Mouse (Mus musculus): ENCODE measurements around the gene Uspl1.
A peak's percentile ranks its signal among the peaks of the same experiment; 100 is the strongest.
"Not testable (repeated sequence)": the region's sequence is repeated elsewhere in the genome, so short reads cannot be mapped to it uniquely, and the experiment has no call there.

Gene Uspl1

GRCm38 (mm10) chr5:149184104-149184843 is at the start of gene Uspl1, which contains the start of gene Hmgb1:
Gene Uspl1 (plus strand): TSS chr5:149184350.
Gene Hmgb1 (minus strand): TSS chr5:149184489.
- peak; percentile 99 for DNase-seq

GRCm38 (mm10) chr5:149134751-149135454 is 49.2 kb upstream of the Uspl1 start:
- DNase-seq: no peak

GRCm38 (mm10) chr5:149135455-149136354 is 48.4 kb upstream of the Uspl1 start:
- DNase-seq: no peak

- peak; percentile 34 for DNase-seq
Measured at GRCm38 (mm10) chr5:149136933-149137365, 47.2 kb upstream of the Uspl1 start.

- DNase-seq: no peak
Measured at GRCm38 (mm10) chr5:149137447-149137846, 46.7 kb upstream of the Uspl1 start.

- DNase-seq: not testable (repeated sequence)
Measured at GRCm38 (mm10) chr5:149138087-149138486, 46.1 kb upstream of the Uspl1 start.

- no peak for DNase-seq
Measured at GRCm38 (mm10) chr5:149140336-149140735, 43.8 kb upstream of the Uspl1 start.

GRCm38 (mm10) chr5:149141155-149141554 is 43.0 kb upstream of the Uspl1 start:
- not testable (repeated sequence) for DNase-seq

GRCm38 (mm10) chr5:149143766-149144375 is 40.3 kb upstream of the Uspl1 start:
- peak; percentile 16 for DNase-seq

GRCm38 (mm10) chr5:149146691-149147090 is 37.5 kb upstream of the Uspl1 start:
- DNase-seq: no peak

- no peak for DNase-seq
Measured at GRCm38 (mm10) chr5:149147386-149148000, 36.7 kb upstream of the Uspl1 start.

GRCm38 (mm10) chr5:149150882-149151281 is 33.3 kb upstream of the Uspl1 start:
- no peak for DNase-seq

- peak; percentile 73 for DNase-seq
Measured at GRCm38 (mm10) chr5:149152063-149152773, 31.9 kb upstream of the Uspl1 start.

GRCm38 (mm10) chr5:149152774-149153155 is 31.4 kb upstream of the Uspl1 start:
- DNase-seq: peak; percentile 31

- no peak for DNase-seq
Measured at GRCm38 (mm10) chr5:149156886-149157563, 27.1 kb upstream of the Uspl1 start.

GRCm38 (mm10) chr5:149159021-149159420 is 25.1 kb upstream of the Uspl1 start:
- no peak for DNase-seq

GRCm38 (mm10) chr5:149160469-149160868 is 23.7 kb upstream of the Uspl1 start:
- DNase-seq: no peak

- peak; percentile 23 for DNase-seq
Measured at GRCm38 (mm10) chr5:149162890-149163289, 21.3 kb upstream of the Uspl1 start.

GRCm38 (mm10) chr5:149164881-149165280 is 19.3 kb upstream of the Uspl1 start:
- no peak for DNase-seq

- no peak for DNase-seq
Measured at GRCm38 (mm10) chr5:149166011-149166410, 18.1 kb upstream of the Uspl1 start.

- DNase-seq: no peak
Measured at GRCm38 (mm10) chr5:149168051-149168450, 16.1 kb upstream of the Uspl1 start.

Measured in lung, postnatal 14 days (tissue).